Mouse (Mus musculus) thymus, adult 18-20 months (tissue): ENCODE data around the gene Zfp566.

ENCODE experiments used
- DNase-seq, 2 experiments: peaks; one replicate each; pipeline ENCODE4 v3.0.0; 2022; ENCODE audit warnings: mixed read lengths in 2 of 2

The Zfp566 gene

DNA sequence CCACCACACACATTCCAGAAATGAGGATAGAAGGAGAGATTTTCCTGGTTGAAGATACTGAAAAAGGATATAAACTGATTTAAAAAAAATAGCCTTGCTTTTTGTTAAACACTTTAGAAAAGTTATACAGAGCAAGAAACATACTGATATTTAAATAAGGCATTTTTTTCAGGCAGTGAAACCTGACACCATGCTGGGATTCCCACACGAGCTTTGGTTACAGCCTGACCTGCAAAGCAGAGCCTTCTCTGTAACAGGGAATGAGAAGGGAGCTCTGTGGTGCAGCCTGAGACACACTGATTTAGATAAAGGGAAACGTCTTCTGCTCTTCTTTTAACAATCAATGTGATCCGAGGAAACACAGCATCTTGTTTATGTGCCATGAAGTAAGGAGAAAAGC is 36.7 kb downstream of the Zfp566 start:
- no peak for DNase-seq

DNA sequence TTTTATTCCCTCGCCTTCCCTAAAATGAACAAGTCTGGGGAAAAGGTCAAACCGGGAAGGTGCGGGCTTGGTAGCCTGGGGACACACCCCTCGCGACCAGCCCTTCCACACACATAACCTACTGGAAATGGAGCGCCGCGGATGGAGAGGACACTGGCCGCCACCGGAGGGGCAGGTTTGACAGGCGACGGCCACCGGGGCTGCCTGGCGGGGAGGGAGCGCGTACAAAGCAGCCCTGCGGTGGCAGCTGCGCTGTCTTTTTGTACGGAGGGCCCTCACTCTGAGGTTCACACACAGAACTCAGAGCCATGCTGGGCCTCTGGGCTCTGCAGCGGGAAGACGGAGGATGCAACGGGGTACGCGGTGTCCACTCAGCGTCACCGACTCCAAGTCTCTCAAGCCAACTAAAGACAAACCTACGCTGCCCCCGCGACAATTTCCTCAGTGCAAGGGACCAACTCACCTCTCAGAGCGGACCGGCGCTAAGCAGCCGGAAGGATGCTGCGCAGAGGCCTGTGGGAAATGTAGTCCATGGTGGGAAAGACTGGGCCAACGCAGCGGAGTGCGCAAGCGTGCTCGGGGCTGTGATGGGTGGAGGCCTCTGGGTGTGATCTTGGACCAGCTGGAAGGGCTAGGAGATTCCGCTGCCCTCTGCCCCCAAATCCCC is 39.3 kb downstream of the Zfp566 start, which contains the start of gene Zfp14:
TSS of gene Zfp14 (minus strand) at position 499 of the 667 bp plus-strand sequence.
- peak; percentile 82 to 87 for DNase-seq

DNA sequence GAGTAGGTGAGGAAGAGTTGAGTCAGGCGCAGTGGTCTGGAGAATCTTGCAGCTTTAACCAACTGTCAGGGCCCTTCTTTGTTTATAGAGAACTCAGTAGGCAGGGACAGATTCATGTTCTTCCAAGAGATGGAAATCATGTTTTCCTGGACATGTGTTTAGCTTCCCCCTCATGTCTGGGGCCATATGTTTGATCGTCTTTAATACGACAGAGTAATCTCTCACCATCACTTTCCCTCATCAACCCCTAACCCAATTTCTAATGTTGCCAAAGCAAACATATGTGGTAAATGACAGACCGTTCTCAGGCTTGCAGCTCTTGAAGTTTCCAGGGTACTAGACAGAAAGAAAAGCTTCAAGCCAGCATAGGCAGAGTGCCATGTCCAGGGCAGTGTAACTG is 42.2 kb downstream of the Zfp566 start:
- DNase-seq, result no peak

DNA sequence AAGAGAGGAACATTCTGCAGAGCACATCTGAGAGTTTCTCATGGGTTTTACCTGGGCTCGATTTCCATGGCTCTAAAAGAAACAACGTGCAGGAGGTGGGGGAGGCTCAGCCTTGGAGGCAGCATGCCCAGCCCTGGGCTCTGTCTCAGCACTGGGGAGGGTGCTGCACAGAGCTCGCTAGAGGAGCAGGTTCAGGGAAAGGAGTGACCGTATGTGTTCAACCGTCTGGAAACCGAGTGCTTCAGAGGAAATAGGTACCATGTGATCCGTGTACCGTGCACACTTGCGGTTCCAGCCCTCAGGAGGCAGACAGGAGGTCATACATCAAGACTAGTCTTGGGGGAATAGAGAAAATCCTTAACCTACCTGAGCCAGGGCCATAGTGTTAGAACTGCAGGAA is 46.0 kb downstream of the Zfp566 start:
- DNase-seq, result no peak

DNA sequence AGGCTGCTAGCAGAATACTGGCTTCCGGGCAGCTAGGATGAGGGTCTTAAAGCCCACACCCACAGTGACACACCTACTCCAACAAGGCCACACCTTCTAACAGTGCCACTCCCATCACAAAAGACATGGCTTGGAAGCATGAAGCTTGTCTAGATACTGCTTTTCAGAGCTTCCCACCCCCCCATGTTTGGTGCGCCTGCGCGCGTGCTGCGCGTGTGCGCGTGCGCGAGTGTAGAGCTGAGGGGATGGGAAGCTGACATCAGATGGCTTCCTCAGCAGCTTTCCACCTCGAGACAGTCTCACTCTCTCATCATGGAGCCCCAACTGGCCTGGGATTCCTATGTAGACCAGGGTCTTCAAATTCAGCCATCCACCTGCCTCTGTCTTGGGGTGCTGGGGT is 56.0 kb downstream of the Zfp566 start:
- DNase-seq, result no peak

DNA sequence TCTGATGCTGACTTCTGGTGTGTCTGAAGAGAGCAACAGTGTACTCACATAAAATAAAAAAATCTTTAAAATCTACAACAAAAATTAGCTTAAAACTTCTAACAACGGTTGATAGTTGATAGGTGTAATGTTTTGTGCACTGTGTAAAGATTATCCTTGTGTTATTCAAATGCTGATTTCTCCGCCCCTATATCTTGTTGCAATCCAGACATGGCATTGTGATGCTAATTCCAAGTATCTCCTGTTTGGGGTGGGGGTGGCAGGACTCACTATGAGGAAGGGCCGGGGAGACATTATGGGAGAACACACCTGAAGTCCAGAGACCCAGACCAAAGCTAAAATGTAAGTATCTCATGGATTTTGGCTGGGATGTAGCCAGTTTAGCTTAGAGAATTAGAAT is 58.9 kb downstream of the Zfp566 start:
- DNase-seq, result no peak

DNA sequence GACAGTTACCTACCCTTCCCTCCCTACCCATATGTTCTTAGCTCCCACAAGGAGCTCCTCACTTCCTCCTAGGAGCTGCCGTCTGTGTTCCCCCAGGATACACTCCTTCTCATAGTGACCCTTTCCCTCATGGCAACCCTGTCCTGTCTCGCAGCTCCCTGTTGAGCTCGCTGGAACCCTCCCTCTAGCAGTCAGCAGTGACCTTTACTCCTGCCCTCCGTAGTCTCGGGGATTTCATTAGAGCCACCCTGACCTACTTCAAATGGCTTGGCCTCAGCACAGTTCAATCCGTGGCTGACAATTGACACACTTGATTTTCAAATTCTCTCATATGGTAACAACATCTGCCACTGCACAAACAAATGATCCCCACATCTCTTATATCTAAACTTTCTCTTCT is 59.6 kb downstream of the Zfp566 start:
- DNase-seq, result no peak

DNA sequence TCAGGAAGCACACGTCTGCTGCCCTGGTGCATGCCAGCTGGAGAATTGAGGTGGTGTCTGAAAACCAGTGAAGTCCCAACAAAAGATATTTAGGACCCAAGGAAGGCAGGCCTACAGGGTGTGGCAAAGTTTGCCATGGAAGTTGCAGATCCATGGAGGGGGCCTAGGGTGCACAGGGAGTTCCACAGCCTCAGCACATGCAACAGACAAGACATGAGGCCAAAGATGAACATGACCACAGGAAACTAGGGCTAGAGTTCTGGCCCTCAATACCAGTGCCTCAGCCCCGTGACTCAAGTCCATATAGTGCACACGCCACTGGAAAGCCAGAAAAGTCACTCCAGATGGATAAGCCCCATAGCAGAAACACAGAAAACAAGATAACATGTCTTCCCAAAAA is 61.8 kb downstream of the Zfp566 start:
- no peak for DNase-seq
